Mouse (Mus musculus): ENCODE measurements at regions not wholly inside any gene's neighbourhood (a gene's known extent, or its start where the extent isn't known, plus 50 kb on each side); places are given as distances from the start of the nearest gene placed in this dataset.

GRCm38 (mm10) chr7:72592649-72593048, 286.2 kb upstream of the Mctp2 start:
- Histone ChIP-seq H3K9ac (ENCODE audit: control insufficient read depth, low read depth, low read length, poor library complexity, severe bottlenecking) (no peak overlapping the region), H3K36me3 (ENCODE audit: control insufficient read depth in 1 of 2, insufficient read depth in 2 of 2, low read length in 2 of 2) (no peaks in the 10 kb centered on the region), H3K79me2 (ENCODE audit: control insufficient read depth, insufficient read depth, low read length, poor library complexity) (no peaks in the 10 kb centered on the region), H3K4me3 (ENCODE audit: control insufficient read depth in 1 of 2, insufficient read depth in 1 of 2, low read depth in 2 of 2, low read length in 2 of 2) (no peak overlapping the region), H3K27me3 (ENCODE audit: control insufficient read depth in 1 of 2, insufficient read depth in 2 of 2, low read length in 2 of 2) (no peaks in the 10 kb centered on the region), H3K9me3 (replicated peaks; ENCODE audit: insufficient read depth, low read length) (no peaks in the 10 kb centered on the region), H3K27ac (ENCODE audit: control insufficient read depth, low read depth, low read length) (no peak overlapping the region), H3K4me1 (ENCODE audit: control insufficient read depth in 1 of 2, insufficient read depth in 2 of 2, low read length in 2 of 2) (no peaks in the 10 kb centered on the region)
- no peak for DNase-seq (ENCODE audit: low read depth, low spot score)
- no peak for TF ChIP-seq KAT2A (conservative IDR thresholded peaks at IDR 0.05; ENCODE audit: low read depth, low read length)
- TF ChIP-seq GATA1 (IDR thresholded peaks at IDR 0.05; ENCODE audit: low read depth, low read length) = no peak
- TF ChIP-seq USF1 (IDR thresholded peaks at IDR 0.05; ENCODE audit: low read depth, low read length) = no peak

DNA sequence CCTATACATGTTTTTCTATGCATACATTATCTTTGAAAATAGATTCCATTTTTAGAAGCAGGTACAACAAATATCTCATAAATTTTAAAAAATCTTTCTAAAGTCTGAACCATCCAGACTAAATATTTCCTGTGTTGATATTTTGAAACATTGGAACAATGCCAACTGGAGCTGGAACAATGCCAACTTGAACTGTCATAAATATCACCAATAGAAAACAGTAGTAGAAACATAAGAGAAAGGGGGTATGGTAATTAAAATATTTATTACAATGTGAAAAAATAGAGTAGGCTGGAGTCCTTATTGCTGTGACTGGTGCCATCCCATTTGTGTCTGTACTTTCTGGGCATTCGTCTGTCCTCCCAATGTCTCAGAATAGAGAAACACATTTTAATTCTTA, 286.9 kb upstream of the Mctp2 start:
- H3K36me3 ChIP-seq (ENCODE audit: control insufficient read depth in 1 of 2, insufficient read depth in 2 of 2, low read length in 2 of 2) = no peaks in the 10 kb centered on the region
- no peak overlapping the region for H3K4me3 ChIP-seq (ENCODE audit: control insufficient read depth in 1 of 2, insufficient read depth in 1 of 2, low read depth in 2 of 2, low read length in 2 of 2)
- H3K9me3 ChIP-seq (replicated peaks; ENCODE audit: insufficient read depth, low read length) = no peaks in the 10 kb centered on the region
- no peaks in the 10 kb centered on the region for H3K4me1 ChIP-seq (ENCODE audit: control insufficient read depth in 1 of 2, insufficient read depth in 2 of 2, low read length in 2 of 2)
- no peaks in the 10 kb centered on the region for H3K27me3 ChIP-seq (ENCODE audit: control insufficient read depth in 1 of 2, insufficient read depth in 2 of 2, low read length in 2 of 2)
- no peak overlapping the region for H3K9ac ChIP-seq (ENCODE audit: control insufficient read depth, low read depth, low read length, poor library complexity, severe bottlenecking)
- DNase-seq (ENCODE audit: low read depth, low spot score) = no peak
- H3K79me2 ChIP-seq (ENCODE audit: control insufficient read depth, insufficient read depth, low read length, poor library complexity) = no peaks in the 10 kb centered on the region
- no peak for TF ChIP-seq TAL1 (IDR thresholded peaks at IDR 0.05; ENCODE audit: low read length)
- TF ChIP-seq EP300 (IDR thresholded peaks at IDR 0.05; ENCODE audit: low read depth in 1 of 2, low read length in 2 of 2) = no peak
- no peak for TF ChIP-seq NRF1 (IDR thresholded peaks at IDR 0.05; ENCODE audit: insufficient read depth, low read depth, low read length, poor library complexity, severe bottlenecking)
- no peak for TF ChIP-seq USF2 (IDR thresholded peaks at IDR 0.05; ENCODE audit: borderline replicate concordance in 1 of 2, insufficient read depth in 1 of 2, low read depth in 1 of 2, low read length in 2 of 2)
- no peak for TF ChIP-seq MAZ (IDR thresholded peaks at IDR 0.05; ENCODE audit: low read depth, low read length)
- TF ChIP-seq MAFK (IDR thresholded peaks at IDR 0.05; ENCODE audit: borderline replicate concordance, low read depth, low read length) = no peak
- no peak for TF ChIP-seq MAX (IDR thresholded peaks at IDR 0.05; ENCODE audit: low read length)
- no peak for TF ChIP-seq GABPA (IDR thresholded peaks at IDR 0.05; ENCODE audit: low read depth, low read length)
- TF ChIP-seq POLR2AphosphoS5 (IDR thresholded peaks at IDR 0.05; ENCODE audit: borderline replicate concordance, low read depth, low read length) = no peak
- no peak for TF ChIP-seq ETS1 (IDR thresholded peaks at IDR 0.05; ENCODE audit: low read depth, low read length)
- TF ChIP-seq BHLHE40 (IDR thresholded peaks at IDR 0.05; ENCODE audit: borderline replicate concordance, low read depth, low read length) = no peak
- no peak for TF ChIP-seq JUND (IDR thresholded peaks at IDR 0.05; ENCODE audit: low read depth, low read length)
- TF ChIP-seq CHD1 (IDR thresholded peaks at IDR 0.05; ENCODE audit: low read depth, low read length) = no peak
- no peak for TF ChIP-seq SIN3A (IDR thresholded peaks at IDR 0.05; ENCODE audit: low read length)
- no peak for TF ChIP-seq MEF2A (IDR thresholded peaks at IDR 0.05; ENCODE audit: extremely low read depth, insufficient replicate concordance, low read depth, low read length, poor library complexity, severe bottlenecking)
- TF ChIP-seq E2F4 (IDR thresholded peaks at IDR 0.05; ENCODE audit: borderline replicate concordance, low read depth, low read length) = no peak
- no peak for TF ChIP-seq POLR2A (IDR thresholded peaks at IDR 0.05; ENCODE audit: control insufficient read depth in 1 of 2, insufficient read depth in 1 of 2, low read depth in 1 of 2, low read length in 2 of 2, poor library complexity in 1 of 2)
- H3K27ac ChIP-seq (ENCODE audit: control insufficient read depth, low read depth, low read length) = no peak overlapping the region

All from MEL (cell line).